Mouse (Mus musculus) liver, postnatal 0 days (tissue): ENCODE data around the gene Bid.

Experiments
- CTCF ChIP-seq: sonication (generic); IDR thresholded peaks from 2 replicates; pipeline ENCODE4 v1.5.1; 2016; ENCODE audit warnings: antibody characterized with exemption, low read depth
- EP300 ChIP-seq: IDR thresholded peaks from 2 replicates; pipeline ENCODE4 v1.6.1; 2016; ENCODE audit warnings: antibody characterized with exemption, low read depth, mild to moderate bottlenecking

DNA sequence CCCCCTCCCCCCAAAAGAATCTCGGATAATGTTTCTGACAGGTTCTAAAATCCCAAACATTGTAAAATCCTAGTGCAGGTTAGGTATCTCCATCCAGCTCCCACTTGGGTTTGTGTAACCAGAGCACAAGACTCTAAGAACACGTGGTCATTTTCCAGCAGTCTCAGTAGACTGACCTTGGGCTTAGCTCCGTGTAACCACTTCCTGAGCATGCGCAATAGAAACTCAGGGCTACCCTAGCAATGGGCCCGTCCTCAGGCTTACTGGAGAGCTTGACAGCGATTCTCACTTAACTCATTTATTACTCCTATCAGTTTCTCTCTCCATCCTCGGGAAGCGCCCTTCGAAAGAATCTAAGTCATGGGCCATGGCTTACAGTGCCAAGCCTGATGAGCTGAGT, 22.1 kb downstream of the Bid start:
- TF ChIP-seq EP300 (no peak), CTCF (no peak)
